Mouse (Mus musculus): ENCODE data around the gene Ap2a1.

DNA sequence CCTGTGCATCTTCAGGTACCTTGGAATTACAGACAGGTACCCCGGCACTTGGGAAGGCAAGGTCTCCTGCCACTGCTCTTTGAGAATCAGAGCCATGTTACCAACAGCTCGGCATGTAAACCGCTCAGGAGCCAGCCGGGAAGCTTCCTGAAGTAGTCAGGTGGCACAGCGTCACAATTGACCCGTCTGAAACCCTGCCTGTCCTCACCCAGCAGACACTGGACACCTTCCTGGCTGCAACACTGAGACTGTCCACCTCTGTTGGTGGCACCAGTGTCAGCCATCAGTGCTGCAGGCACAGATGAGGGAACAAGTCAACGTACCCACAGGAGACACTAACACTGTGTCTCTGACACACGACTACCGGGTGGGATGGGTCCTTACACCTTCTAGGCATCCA is 14.0 kb downstream of the Ap2a1 start:
- TF ChIP-seq CTCF (IDR thresholded peaks at IDR 0.05; ENCODE audit: low read depth) (no peak), EP300 (IDR thresholded peaks at IDR 0.05; ENCODE audit: low read depth) (no peak)

All from liver, embryonic 14.5 days (tissue).